ENCODE assay signal across 8 mouse cellular contexts in the genomic region with DNA sequence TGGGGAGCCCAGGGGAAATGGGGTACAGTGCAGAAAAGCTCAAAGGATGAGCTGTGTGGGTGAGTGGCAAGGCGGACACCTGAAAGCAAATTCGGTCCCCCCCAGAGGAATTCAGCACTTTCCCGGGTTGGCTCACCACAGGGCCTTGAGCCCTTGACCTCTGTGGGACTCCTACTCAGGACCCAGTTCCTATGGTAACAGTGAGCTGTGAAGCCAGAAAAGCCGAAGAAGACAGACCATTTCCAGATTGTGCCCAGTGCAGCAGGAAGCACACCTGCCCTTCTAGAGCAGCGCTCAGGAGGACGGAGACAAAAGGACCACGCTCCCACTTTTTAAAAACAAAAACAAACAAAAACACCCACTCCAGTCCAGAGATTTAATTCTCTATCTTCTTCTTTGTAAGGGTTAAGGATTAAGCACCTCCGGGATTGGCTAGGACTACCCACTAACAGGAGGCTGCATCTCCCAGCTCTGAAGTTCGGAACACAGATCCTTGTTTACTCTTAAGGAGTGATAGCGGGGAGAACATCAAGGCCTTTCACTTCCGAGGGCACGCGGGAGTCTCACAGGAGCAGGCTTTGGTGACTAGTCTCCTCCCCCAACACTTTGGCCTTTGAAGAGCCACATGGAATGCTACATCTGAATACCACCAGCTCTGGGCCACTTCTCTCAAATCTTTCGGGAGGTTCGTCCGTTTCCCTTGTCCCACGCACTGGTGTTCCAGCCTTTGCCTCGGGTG. TPM values are rescaled to one million over a fixed set of nuclear protein-coding genes. Genes with fewer than 3 reads are reported as not detected.
DNase-seq lines count a peak whose midpoint lies in the region; ATAC-seq and TF ChIP-seq lines count a peak whose summit lies in the region.

No protein-coding gene starts in this region.

- peaks cover 45% of the 10 kb centered on the region for H3K27me3 ChIP-seq in E14TG2a.4 (ENCODE audit: insufficient read depth, low read length)
- H3K27me3 ChIP-seq in heart, embryonic 14.5 days (ENCODE audit: control insufficient read depth, insufficient read depth, low read length): no peaks in the 10 kb centered on the region
- H3K27me3 ChIP-seq in limb, embryonic 14.5 days (ENCODE audit: control insufficient read depth, insufficient read depth, low read length): 0 out of 2 replicates have a peak, but pooled peaks cover 5% of the 10 kb centered on the region
- peaks cover 4% of the 10 kb centered on the region; the same call in 1 of the 2 replicates for H3K27me3 ChIP-seq in neural tube, embryonic 13.5 days

- no peak for ATAC-seq in heart, embryonic 14.5 days (ENCODE audit: insufficient number of reproducible peaks, insufficient read depth, low FRiP score, low read depth)
- no peak for ATAC-seq in limb, embryonic 14.5 days (ENCODE audit: low FRiP score, low read depth)
- ATAC-seq in neural tube, embryonic 13.5 days (ENCODE audit: low read depth): no peak
- no peak for ATAC-seq in activated CD4-positive, CD25-positive, alpha-beta regulatory T cell, adult 4 months

- no peaks in the 10 kb centered on the region for H3K36me3 ChIP-seq in E14TG2a.4 (ENCODE audit: insufficient read depth, low read length)
- H3K36me3 ChIP-seq in heart, embryonic 14.5 days (ENCODE audit: control insufficient read depth, insufficient read depth, low read length): no peaks in the 10 kb centered on the region
- H3K36me3 ChIP-seq in limb, embryonic 14.5 days (ENCODE audit: control insufficient read depth, insufficient read depth, low read length): no peaks in the 10 kb centered on the region
- H3K36me3 ChIP-seq in neural tube, embryonic 13.5 days: no peaks in the 10 kb centered on the region

- TF ChIP-seq CTCF in E14TG2a.4 (conservative IDR thresholded peaks at IDR 0.05; ENCODE audit: low read length): no peak

- no peak for TF ChIP-seq POLR2A in limb, embryonic 14.5 days (IDR thresholded peaks at IDR 0.05; ENCODE audit: borderline replicate concordance, extremely low read depth, insufficient read depth, insufficient read length)

- H3K9me3 ChIP-seq in E14TG2a.4 (ENCODE audit: low read length): no peaks in the 10 kb centered on the region
- H3K9me3 ChIP-seq in heart, embryonic 14.5 days (ENCODE audit: control insufficient read depth, low read length): no peaks in the 10 kb centered on the region
- no peaks in the 10 kb centered on the region for H3K9me3 ChIP-seq in limb, embryonic 14.5 days (ENCODE audit: control insufficient read depth, low read length)
- H3K9me3 ChIP-seq in neural tube, embryonic 13.5 days: no peaks in the 10 kb centered on the region

- H3K9ac ChIP-seq in heart, embryonic 14.5 days (ENCODE audit: low read length): peak overlapping the region; percentile 48
- H3K9ac ChIP-seq in limb, embryonic 14.5 days (ENCODE audit: low read depth, low read length, severe bottlenecking): peak overlapping the region; percentile 42
- peak overlapping the region; percentile 58; the same call in 1 of the 2 replicates for H3K9ac ChIP-seq in neural tube, embryonic 13.5 days

- no peak overlapping the region for H3K27ac ChIP-seq in heart, embryonic 14.5 days (replicated peaks in 1 of 2; ENCODE audit: control insufficient read depth in 1 of 2, insufficient read depth in 1 of 2, low read depth in 2 of 2, low read length in 2 of 2)
- H3K27ac ChIP-seq in limb, embryonic 14.5 days (replicated peaks; ENCODE audit: low read depth, low read length): no peak overlapping the region
- no peak overlapping the region for H3K27ac ChIP-seq in neural tube, embryonic 13.5 days (replicated peaks)

- peak; percentile 38 for DNase-seq in adrenal gland, adult 8-10 months
- no peak for DNase-seq in limb, embryonic 14.5 days (ENCODE audit: low spot score)
- no peak for DNase-seq in left cerebral cortex, adult 9 months (ENCODE audit: low spot score in 2 of 2)
- no peak for DNase-seq in left cerebral cortex, adult 8-10 months (ENCODE audit: low spot score in 2 of 2)

- peaks cover 73% of the 10 kb centered on the region for H3K4me1 ChIP-seq in E14TG2a.4 (replicated peaks; ENCODE audit: low read depth, low read length)
- peaks cover 7 to 10% of the 10 kb centered on the region in 2 experiments for H3K4me1 ChIP-seq in heart, embryonic 14.5 days (ENCODE audit: control insufficient read depth in 2 of 2, insufficient read depth in 2 of 2, low read length in 2 of 2)
- H3K4me1 ChIP-seq in limb, embryonic 14.5 days (ENCODE audit: control insufficient read depth, insufficient read depth, low read length): peaks cover 13% of the 10 kb centered on the region
- H3K4me1 ChIP-seq in neural tube, embryonic 13.5 days (replicated peaks): peaks cover 51% of the 10 kb centered on the region

- WGBS in heart, embryonic 14.5 days: 10% methylated on average over 18 of the region's 18 CpGs
- 7% methylated on average over 18 of the region's 18 CpGs for WGBS in limb, embryonic 14.5 days
- 7% methylated on average over 18 of the region's 18 CpGs for WGBS in neural tube, embryonic 13.5 days

- peak overlapping the region; percentile 65 for H3K4me2 ChIP-seq in heart, embryonic 14.5 days (ENCODE audit: low read length)
- H3K4me2 ChIP-seq in limb, embryonic 14.5 days (replicated peaks; ENCODE audit: low read depth, low read length, severe bottlenecking): peak overlapping the region; percentile 69
- peak overlapping the region; percentile 59 for H3K4me2 ChIP-seq in neural tube, embryonic 13.5 days

- peak overlapping the region; percentile 54 for H3K4me3 ChIP-seq in E14TG2a.4 (replicated peaks; ENCODE audit: low read length)
- peak overlapping the region; percentile 28 to 49 for H3K4me3 ChIP-seq in heart, embryonic 14.5 days (ENCODE audit: control insufficient read depth in 1 of 2, insufficient read depth in 1 of 2, low read depth in 1 of 2, low read length in 2 of 2)
- H3K4me3 ChIP-seq in limb, embryonic 14.5 days (replicated peaks; ENCODE audit: low read length): peak overlapping the region; percentile 33
- H3K4me3 ChIP-seq in neural tube, embryonic 13.5 days: peak overlapping the region; percentile 32

RNA-seq across cellular contexts. Expression of a gene that starts 31.0 kb away (rescaled TPM):
- total RNA-seq in adrenal gland, adult 8-10 months (2022): 10 to 100 TPM; 35.2 to 38.8 (median 36.3) TPM
- polyA plus RNA-seq in heart, embryonic 14.5 days (2014; fragmentation: Nextera tagmentation; extraction: Ambion mirVana): 3.0 and 4.4 TPM in 2 replicates
- 39.1 and 56.2 TPM in 2 replicates for polyA plus RNA-seq in limb, embryonic 14.5 days (2012; rRNA removed)
- 5.2 and 6.4 TPM in 2 replicates for polyA plus RNA-seq in limb, embryonic 14.5 days (2014; fragmentation: Nextera tagmentation; extraction: Ambion mirVana)
- polyA plus RNA-seq in neural tube, embryonic 13.5 days (2015; fragmentation: Nextera tagmentation; extraction: Ambion mirVana): 2.8 and 3.0 TPM in 2 replicates
- 10 to 100 TPM; 31.1 to 35.0 (median 32.7) TPM for total RNA-seq in left cerebral cortex, adult 8-10 months (2022)
- polyA plus RNA-seq in activated CD4-positive, CD25-positive, alpha-beta regulatory T cell, adult 4 months (2017; shearing (Covaris generic)): 10 to 100 TPM; 13.2 to 15.8 TPM

RNA-seq across cellular contexts. Expression of a gene that starts 31.0 kb away (rescaled TPM):
- 100 to 1,000 TPM in 3 of 4 experiments, 10 to 100 TPM in 1; 81.4 to 148 (median 128) TPM for total RNA-seq in adrenal gland, adult 8-10 months (2022)
- polyA plus RNA-seq in heart, embryonic 14.5 days (2014; fragmentation: Nextera tagmentation; extraction: Ambion mirVana): 21.8 and 27.1 TPM in 2 replicates
- 35.5 and 38.7 TPM in 2 replicates for polyA plus RNA-seq in limb, embryonic 14.5 days (2012; rRNA removed)
- polyA plus RNA-seq in limb, embryonic 14.5 days (2014; fragmentation: Nextera tagmentation; extraction: Ambion mirVana): 26.2 and 28.1 TPM in 2 replicates
- polyA plus RNA-seq in neural tube, embryonic 13.5 days (2015; fragmentation: Nextera tagmentation; extraction: Ambion mirVana): 33.4 and 39.2 TPM in 2 replicates
- total RNA-seq in left cerebral cortex, adult 8-10 months (2022): 10 to 100 TPM; 41.3 to 48.9 (median 44.7) TPM
- 10 to 100 TPM; 10.1 to 11.5 TPM for polyA plus RNA-seq in activated CD4-positive, CD25-positive, alpha-beta regulatory T cell, adult 4 months (2017; shearing (Covaris generic))
